Mouse (Mus musculus): ENCODE measurements at regions not wholly inside any gene's neighbourhood (a gene's known extent, or its start where the extent isn't known, plus 50 kb on each side); places are given as distances from the start of the nearest gene placed in this dataset.

- WGBS = 89% methylated on average over 16 of the region's 16 CpGs
- Histone ChIP-seq H3K4me1 (ENCODE audit: control insufficient read depth, insufficient read depth, low read length) (no peaks in the 10 kb centered on the region), H3K4me3 (replicated peaks; ENCODE audit: control insufficient read depth, low read depth, low read length) (no peak overlapping the region), H3K27ac (ENCODE audit: control insufficient read depth, insufficient read depth, low read depth, low read length, poor library complexity) (no peak overlapping the region)
- TF ChIP-seq POLR2A (IDR thresholded peaks at IDR 0.05; ENCODE audit: borderline replicate concordance, control insufficient read depth, low read depth, low read length) (no peak), CTCF (IDR thresholded peaks at IDR 0.05; ENCODE audit: control insufficient read depth, insufficient read depth, low read length) (no peak)
Measured at GRCm38 (mm10) chr2:174901801-174902200, 108.2 kb upstream of the Gm14444 start.

DNA sequence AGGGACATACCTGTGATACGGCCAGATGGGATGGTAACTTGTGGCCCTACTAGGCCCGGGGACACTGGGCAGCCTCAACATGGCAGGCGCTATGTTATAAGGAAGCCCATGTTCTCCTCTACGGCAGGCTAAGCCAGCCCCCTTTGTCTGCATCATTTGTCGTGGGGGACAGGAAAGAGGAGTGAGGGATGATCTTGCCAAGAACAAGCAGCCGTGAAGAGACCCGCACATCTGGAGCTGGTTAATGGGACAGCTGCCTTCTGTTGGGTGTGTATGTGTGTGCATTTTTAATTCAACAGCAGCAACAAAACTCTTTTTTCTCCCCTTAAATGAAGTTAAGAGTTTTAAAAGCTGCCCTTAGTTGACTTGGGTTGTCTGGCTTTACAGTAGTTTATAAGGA is 106.4 kb upstream of the Gm14444 start:
- Histone ChIP-seq H3K27ac (ENCODE audit: control insufficient read depth, insufficient read depth, low read depth, low read length, poor library complexity) (no peak overlapping the region), H3K4me1 (ENCODE audit: control insufficient read depth, insufficient read depth, low read length) (no peaks in the 10 kb centered on the region), H3K4me3 (replicated peaks; ENCODE audit: control insufficient read depth, low read depth, low read length) (no peak overlapping the region)
- TF ChIP-seq POLR2A (IDR thresholded peaks at IDR 0.05; ENCODE audit: borderline replicate concordance, control insufficient read depth, low read depth, low read length) (no peak), CTCF (IDR thresholded peaks at IDR 0.05; ENCODE audit: control insufficient read depth, insufficient read depth, low read length) (no peak)
- WGBS = 80% methylated on average over 7 of the region's 7 CpGs

GRCm38 (mm10) chr2:174905865-174906639 is 104.0 kb upstream of the Gm14444 start:
- 23% methylated on average over 6 of the region's 6 CpGs for WGBS
- no peak overlapping the region for H3K4me3 ChIP-seq (replicated peaks; ENCODE audit: control insufficient read depth, low read depth, low read length)
- no peaks in the 10 kb centered on the region for H3K4me1 ChIP-seq (ENCODE audit: control insufficient read depth, insufficient read depth, low read length)
- TF ChIP-seq POLR2A (IDR thresholded peaks at IDR 0.05; ENCODE audit: borderline replicate concordance, control insufficient read depth, low read depth, low read length) (no peak), CTCF (IDR thresholded peaks at IDR 0.05; ENCODE audit: control insufficient read depth, insufficient read depth, low read length) (no peak)
- H3K27ac ChIP-seq (ENCODE audit: control insufficient read depth, insufficient read depth, low read depth, low read length, poor library complexity) = no peak overlapping the region

DNA sequence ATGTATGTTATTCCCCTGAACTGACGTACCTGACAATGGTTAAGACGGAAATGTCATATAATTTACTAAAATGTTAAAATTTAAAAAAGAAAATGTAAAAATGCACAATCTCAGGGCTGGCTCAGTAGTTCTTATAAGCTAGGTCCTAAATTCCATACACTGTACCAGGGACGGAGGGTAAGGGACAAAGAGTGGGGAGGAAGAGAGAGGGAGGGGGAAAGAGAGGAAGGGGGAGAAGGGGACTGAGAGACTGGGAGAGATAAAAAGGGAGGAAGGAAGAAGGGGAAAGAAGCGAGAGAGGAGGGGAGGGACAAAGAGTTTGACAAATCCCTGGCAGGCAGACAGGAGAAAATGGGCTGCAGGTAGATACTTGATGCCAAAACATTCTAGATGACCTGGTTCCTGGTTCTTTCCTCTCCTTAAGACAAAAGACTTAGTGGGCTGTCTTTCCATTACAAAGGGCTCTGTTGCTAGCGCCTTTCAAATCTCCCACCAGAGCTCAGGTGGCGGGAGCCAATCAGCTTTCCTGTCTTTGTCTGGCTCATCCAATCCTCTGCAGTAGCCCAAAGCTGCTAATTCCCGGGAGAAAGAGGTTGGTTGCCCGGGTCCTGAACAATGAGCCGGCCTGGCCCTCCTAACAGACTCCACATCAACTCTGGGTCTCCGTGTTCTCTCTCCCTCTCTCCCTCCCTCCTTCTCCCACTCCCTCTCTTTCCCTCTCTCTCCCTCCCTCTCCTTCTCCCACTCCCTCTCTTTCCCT is 92.7 kb upstream of the Gm14444 start:
- no peaks in the 10 kb centered on the region for H3K4me1 ChIP-seq (ENCODE audit: control insufficient read depth, insufficient read depth, low read length)
- no peak overlapping the region for H3K27ac ChIP-seq (ENCODE audit: control insufficient read depth, insufficient read depth, low read depth, low read length, poor library complexity)
- WGBS = 35% methylated on average over 10 of the region's 10 CpGs
- no peak overlapping the region for H3K4me3 ChIP-seq (replicated peaks; ENCODE audit: control insufficient read depth, low read depth, low read length)
- TF ChIP-seq POLR2A (IDR thresholded peaks at IDR 0.05; ENCODE audit: borderline replicate concordance, control insufficient read depth, low read depth, low read length) (no peak), CTCF (IDR thresholded peaks at IDR 0.05; ENCODE audit: control insufficient read depth, insufficient read depth, low read length) (no peak)

GRCm38 (mm10) chr2:174917975-174918374 is 92.1 kb upstream of the Gm14444 start:
- H3K27ac ChIP-seq (ENCODE audit: control insufficient read depth, insufficient read depth, low read depth, low read length, poor library complexity) = no peak overlapping the region
- TF ChIP-seq CTCF (IDR thresholded peaks at IDR 0.05; ENCODE audit: control insufficient read depth, insufficient read depth, low read length) (no peak), POLR2A (IDR thresholded peaks at IDR 0.05; ENCODE audit: borderline replicate concordance, control insufficient read depth, low read depth, low read length) (no peak)

GRCm38 (mm10) chr2:174922208-174922607 is 87.8 kb upstream of the Gm14444 start:
- 37% methylated on average over 4 of the region's 4 CpGs for WGBS
- H3K27ac ChIP-seq (ENCODE audit: control insufficient read depth, insufficient read depth, low read depth, low read length, poor library complexity) = no peak overlapping the region
- H3K4me3 ChIP-seq (replicated peaks; ENCODE audit: control insufficient read depth, low read depth, low read length) = no peak overlapping the region

More at GRCm38 (mm10) chr2:174917975-174918374, 92.1 kb upstream of the Gm14444 start:
- 81% methylated on average over 5 of the region's 5 CpGs for WGBS
- Histone ChIP-seq H3K4me1 (ENCODE audit: control insufficient read depth, insufficient read depth, low read length) (no peaks in the 10 kb centered on the region), H3K4me3 (replicated peaks; ENCODE audit: control insufficient read depth, low read depth, low read length) (no peak overlapping the region)

DNA sequence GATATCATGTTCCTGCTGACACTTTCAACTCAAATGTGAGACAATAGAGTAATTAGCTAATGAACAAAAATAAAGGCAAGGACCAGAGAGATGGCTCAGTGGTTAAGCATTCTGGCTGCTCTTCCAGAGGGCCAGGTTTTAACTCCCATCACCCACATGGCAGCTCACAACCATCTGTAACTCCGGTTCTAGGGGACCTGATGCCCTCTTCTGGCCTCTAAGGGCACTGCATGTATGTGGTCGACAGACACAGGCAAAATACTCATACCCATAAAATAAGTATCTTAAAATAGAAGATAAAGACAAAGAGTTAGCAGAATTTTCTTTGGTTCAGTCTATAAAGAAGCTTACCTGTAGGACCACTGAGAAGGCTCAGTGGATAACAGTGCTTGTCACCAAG is 80.3 kb upstream of the Gm14444 start:
- 0 out of 2 replicates have a peak, but pooled peaks have one; percentile 16 for TF ChIP-seq CTCF (IDR thresholded peaks at IDR 0.05; ENCODE audit: control insufficient read depth, insufficient read depth, low read length)
- no peak for TF ChIP-seq POLR2A (IDR thresholded peaks at IDR 0.05; ENCODE audit: borderline replicate concordance, control insufficient read depth, low read depth, low read length)
- Histone ChIP-seq H3K4me1 (ENCODE audit: control insufficient read depth, insufficient read depth, low read length) (no peaks in the 10 kb centered on the region), H3K27ac (ENCODE audit: control insufficient read depth, insufficient read depth, low read depth, low read length, poor library complexity) (no peak overlapping the region), H3K4me3 (replicated peaks; ENCODE audit: control insufficient read depth, low read depth, low read length) (no peak overlapping the region)
- WGBS = 37% methylated on average over 2 of the region's 2 CpGs

More at GRCm38 (mm10) chr2:174922208-174922607, 87.8 kb upstream of the Gm14444 start:
- no peak for TF ChIP-seq CTCF (IDR thresholded peaks at IDR 0.05; ENCODE audit: control insufficient read depth, insufficient read depth, low read length)
- TF ChIP-seq POLR2A (IDR thresholded peaks at IDR 0.05; ENCODE audit: borderline replicate concordance, control insufficient read depth, low read depth, low read length) = no peak
- H3K4me1 ChIP-seq (ENCODE audit: control insufficient read depth, insufficient read depth, low read length) = no peaks in the 10 kb centered on the region

Measured in bone marrow, adult 2 months (tissue).